Mouse (Mus musculus): ENCODE results near the gene Pam. TPM values are rescaled to one million over a fixed set of nuclear protein-coding genes. Genes with fewer than 3 reads are reported as not detected.

Pam gene
- total and polyA plus RNA-seq, 3 experiments = not detected

DNA sequence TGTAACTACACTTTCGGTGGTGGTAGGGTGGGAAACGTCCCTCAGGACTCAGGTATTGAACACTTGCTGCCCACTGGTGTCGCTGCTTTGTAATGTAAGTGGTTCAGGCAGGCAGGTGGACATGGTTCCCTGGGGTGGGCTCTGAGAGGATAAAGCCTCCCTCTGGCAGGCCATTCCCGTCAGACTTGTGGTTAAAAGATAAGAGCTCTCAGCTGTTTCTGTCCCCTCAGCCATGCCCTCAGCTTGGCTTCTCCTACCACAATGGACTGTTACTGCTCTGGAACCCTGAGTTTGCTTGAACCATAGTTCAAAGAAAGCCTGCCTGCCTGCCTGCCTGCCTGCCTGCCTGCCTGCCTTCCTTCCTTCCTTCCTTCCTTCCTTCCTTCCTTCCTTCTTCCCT, 341.1 kb downstream of the Pam start:
- Histone ChIP-seq H3K4me3 (ENCODE audit: control insufficient read depth in 1 of 2, insufficient read depth in 1 of 2, low read depth in 2 of 2, low read length in 2 of 2) (no peak overlapping the region), H3K27ac (ENCODE audit: control insufficient read depth, low read depth, low read length) (no peak overlapping the region), H3K4me1 (ENCODE audit: control insufficient read depth in 1 of 2, insufficient read depth in 2 of 2, low read length in 2 of 2) (peaks cover 0 to 9% of the 10 kb centered on the region in 2 experiments; a peak in 3 of 4 replicates), H3K27me3 (ENCODE audit: control insufficient read depth in 1 of 2, insufficient read depth in 2 of 2, low read length in 2 of 2) (no peaks in the 10 kb centered on the region), H3K36me3 (ENCODE audit: control insufficient read depth in 1 of 2, insufficient read depth in 2 of 2, low read length in 2 of 2) (peaks cover 12 to 82% of the 10 kb centered on the region in 2 experiments), H3K9ac (ENCODE audit: control insufficient read depth, low read depth, low read length, poor library complexity, severe bottlenecking) (no peak overlapping the region), H3K79me2 (ENCODE audit: control insufficient read depth, insufficient read depth, low read length, poor library complexity) (no peaks in the 10 kb centered on the region; the same call in 1 of the 2 replicates), H3K9me3 (replicated peaks; ENCODE audit: insufficient read depth, low read length) (no peaks in the 10 kb centered on the region)
- TF ChIP-seq ELF1 (IDR thresholded peaks at IDR 0.05; ENCODE audit: low read depth, low read length) (no peak), ETS1 (IDR thresholded peaks at IDR 0.05; ENCODE audit: low read depth, low read length) (peak; percentile 74), TBP (IDR thresholded peaks at IDR 0.05; ENCODE audit: low read depth, low read length) (no peak), MXI1 (IDR thresholded peaks at IDR 0.05; ENCODE audit: low read depth, low read length) (peak; percentile 38; the same call in 1 of the 2 replicates), ZC3H11A (IDR thresholded peaks at IDR 0.05; ENCODE audit: low read depth, low read length) (no peak), GATA1 (IDR thresholded peaks at IDR 0.05; ENCODE audit: low read depth, low read length) (0 out of 2 replicates have a peak, but pooled peaks have one; percentile 28), NRF1 (IDR thresholded peaks at IDR 0.05; ENCODE audit: insufficient read depth, low read depth, low read length, poor library complexity, severe bottlenecking) (no peak), UBTF (IDR thresholded peaks at IDR 0.05; ENCODE audit: borderline replicate concordance, insufficient read depth, low read depth, low read length) (no peak), MYC (IDR thresholded peaks at IDR 0.05; ENCODE audit: low read depth, low read length) (no peak), SIN3A (IDR thresholded peaks at IDR 0.05; ENCODE audit: low read length) (0 out of 2 replicates have a peak, but pooled peaks have one; percentile 25)
- peak; percentile 31 for DNase-seq (ENCODE audit: low read depth, low spot score)

DNA sequence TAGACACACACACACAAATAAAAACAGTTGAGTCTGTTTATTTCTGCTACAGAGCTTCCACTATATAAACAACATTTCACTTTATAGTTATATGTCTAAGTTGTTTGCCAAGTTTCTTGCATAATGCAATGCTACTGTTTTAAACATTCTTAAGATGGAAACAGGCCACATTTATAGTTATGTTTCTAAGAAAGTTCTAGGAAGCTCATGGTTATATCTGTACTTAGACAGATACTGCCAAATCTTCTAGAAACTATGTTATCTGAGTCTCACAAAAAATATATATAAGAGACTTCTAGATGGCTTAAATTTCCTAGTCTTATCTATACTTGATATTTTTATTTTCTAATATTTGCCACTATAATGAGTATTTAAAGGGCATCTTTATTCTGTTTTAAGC, 342.2 kb downstream of the Pam start:
- Histone ChIP-seq H3K9ac (ENCODE audit: control insufficient read depth, low read depth, low read length, poor library complexity, severe bottlenecking) (no peak overlapping the region), H3K9me3 (replicated peaks; ENCODE audit: insufficient read depth, low read length) (no peaks in the 10 kb centered on the region), H3K27me3 (ENCODE audit: control insufficient read depth in 1 of 2, insufficient read depth in 2 of 2, low read length in 2 of 2) (no peaks in the 10 kb centered on the region), H3K79me2 (ENCODE audit: control insufficient read depth, insufficient read depth, low read length, poor library complexity) (no peaks in the 10 kb centered on the region; the same call in 1 of the 2 replicates), H3K4me3 (ENCODE audit: control insufficient read depth in 1 of 2, insufficient read depth in 1 of 2, low read depth in 2 of 2, low read length in 2 of 2) (no peak overlapping the region), H3K36me3 (ENCODE audit: control insufficient read depth in 1 of 2, insufficient read depth in 2 of 2, low read length in 2 of 2) (peaks cover 12 to 79% of the 10 kb centered on the region in 2 experiments), H3K27ac (ENCODE audit: control insufficient read depth, low read depth, low read length) (no peak overlapping the region), H3K4me1 (ENCODE audit: control insufficient read depth in 1 of 2, insufficient read depth in 2 of 2, low read length in 2 of 2) (peaks cover 0 to 9% of the 10 kb centered on the region in 2 experiments; a peak in 3 of 4 replicates)
- DNase-seq (ENCODE audit: low read depth, low spot score) = no peak
- 0 out of 2 replicates have a peak, but pooled peaks have one; percentile 30 for TF ChIP-seq TCF12 (IDR thresholded peaks at IDR 0.05; ENCODE audit: low read depth, low read length)
- peak in 1 of 2 experiments; percentile 12; a peak in 1 of 4 replicates for TF ChIP-seq EP300 (IDR thresholded peaks at IDR 0.05; ENCODE audit: low read depth in 1 of 2, low read length in 2 of 2)
- no peak for TF ChIP-seq RAD21 (IDR thresholded peaks at IDR 0.05; ENCODE audit: low read depth, low read length)

DNA sequence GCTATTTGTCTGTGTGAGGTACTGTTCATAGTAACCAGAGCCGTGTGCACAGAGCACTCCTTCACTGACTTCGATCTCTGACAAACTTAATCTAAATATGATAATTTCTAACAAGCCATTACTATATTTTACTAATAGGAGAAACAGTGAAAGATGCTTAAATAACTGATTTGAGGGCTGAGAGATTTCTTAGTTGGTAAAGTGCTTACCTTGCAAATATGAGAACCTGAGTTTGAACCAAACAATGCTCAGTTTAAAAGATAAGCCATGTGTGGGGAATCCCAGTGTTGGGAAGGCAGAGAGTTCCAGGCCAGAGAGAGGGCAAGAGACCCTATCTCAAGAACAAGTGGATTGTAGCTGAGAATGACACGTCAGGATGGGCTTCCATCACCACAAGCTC, 347.3 kb downstream of the Pam start:
- Histone ChIP-seq H3K36me3 (ENCODE audit: control insufficient read depth in 1 of 2, insufficient read depth in 2 of 2, low read length in 2 of 2) (peaks cover 12 to 83% of the 10 kb centered on the region in 2 experiments), H3K79me2 (ENCODE audit: control insufficient read depth, insufficient read depth, low read length, poor library complexity) (no peaks in the 10 kb centered on the region), H3K4me3 (ENCODE audit: control insufficient read depth in 1 of 2, insufficient read depth in 1 of 2, low read depth in 2 of 2, low read length in 2 of 2) (no peak overlapping the region), H3K9me3 (replicated peaks; ENCODE audit: insufficient read depth, low read length) (no peaks in the 10 kb centered on the region), H3K27ac (ENCODE audit: control insufficient read depth, low read depth, low read length) (no peak overlapping the region), H3K27me3 (ENCODE audit: control insufficient read depth in 1 of 2, insufficient read depth in 2 of 2, low read length in 2 of 2) (no peaks in the 10 kb centered on the region), H3K9ac (ENCODE audit: control insufficient read depth, low read depth, low read length, poor library complexity, severe bottlenecking) (no peak overlapping the region), H3K4me1 (ENCODE audit: control insufficient read depth in 1 of 2, insufficient read depth in 2 of 2, low read length in 2 of 2) (peaks cover 3 to 5% of the 10 kb centered on the region in 2 experiments; a peak in 2 of 4 replicates)
- DNase-seq (ENCODE audit: low read depth, low spot score) = no peak
- peak; percentile 60; the same call in 1 of the 2 replicates for TF ChIP-seq MAFK (IDR thresholded peaks at IDR 0.05; ENCODE audit: borderline replicate concordance, low read depth, low read length)
- TF ChIP-seq POLR2A (IDR thresholded peaks at IDR 0.05; ENCODE audit: control insufficient read depth in 1 of 2, insufficient read depth in 1 of 2, low read depth in 1 of 2, low read length in 2 of 2, poor library complexity in 1 of 2) = no peak
- no peak for TF ChIP-seq MXI1 (IDR thresholded peaks at IDR 0.05; ENCODE audit: low read depth, low read length)
- no peak for TF ChIP-seq ZNF384 (IDR thresholded peaks at IDR 0.05; ENCODE audit: low read depth, low read length)
